Comparison of ENCODE assay signal across 13 mouse cellular contexts in genomic region chr4:155736421-155736820, GRCm38 (mm10). TPM values are rescaled to one million over a fixed set of nuclear protein-coding genes. Genes with fewer than 3 reads are reported as not detected.
DNase-seq lines count a peak whose midpoint lies in the region; ATAC-seq and TF ChIP-seq lines count a peak whose summit lies in the region.
"Had no signal": no experiment of that assay in that cellular context is flagged by ENCODE, and none has a peak within 500 bp of the region (broad histone marks: within the 10 kb centered on the region; RNA-seq: fewer than 3 reads in every experiment).

No protein-coding gene starts in this region.

- DNase-seq in hindbrain, embryonic 10.5 days (ENCODE audit: low spot score) = no peak
- DNase-seq in hindbrain, embryonic 11.5 days (ENCODE audit: low spot score) = no peak
- no peak for DNase-seq in embryo, embryonic 10 days (ENCODE audit: low spot score)
- DNase-seq in frontal cortex, postnatal 14 days (ENCODE audit: low spot score in 2 of 2) = no peak
- DNase-seq: adrenal gland, postnatal 36 days; gastrocnemius, postnatal 25 days; left cerebral cortex, postnatal 4 days; spleen, adult 18-20 months had no signal

- no peak for TF ChIP-seq CTCF in cortical plate, adult 2 months (IDR thresholded peaks at IDR 0.05; ENCODE audit: extremely low read depth, insufficient read depth, low read length)

- peaks cover 36% of the 10 kb centered on the region for H3K4me1 ChIP-seq in hindbrain, embryonic 10.5 days (replicated peaks)
- H3K4me1 ChIP-seq in hindbrain, embryonic 11.5 days (replicated peaks; ENCODE audit: control insufficient read depth, insufficient read depth, low read length) = peaks cover 9% of the 10 kb centered on the region; the same call in 1 of the 2 replicates
- peaks cover 11% of the 10 kb centered on the region for H3K4me1 ChIP-seq in cortical plate, adult 2 months (ENCODE audit: control insufficient read depth, insufficient read depth, low read length)
- H3K4me1 ChIP-seq in forebrain, embryonic 13.5 days = peaks cover 22% of the 10 kb centered on the region
- H3K4me1 ChIP-seq in limb, embryonic 15.5 days = peaks cover 25% of the 10 kb centered on the region

- no peak for TF ChIP-seq POLR2A in cortical plate, adult 2 months (IDR thresholded peaks at IDR 0.05; ENCODE audit: extremely low read depth, insufficient read depth, low read length)

- ATAC-seq in hindbrain, embryonic 11.5 days (ENCODE audit: low FRiP score) = no peak
- no peak for ATAC-seq in forebrain, embryonic 13.5 days
- no peak for ATAC-seq in limb, embryonic 15.5 days (ENCODE audit: insufficient number of reproducible peaks, low FRiP score, low TSS enrichment, low read depth)
- ATAC-seq in megakaryocyte-erythroid progenitor cell, adult 5-6 weeks (replicated peaks; ENCODE audit: low FRiP score, low TSS enrichment, poor library complexity, severe bottlenecking) = no peak
- ATAC-seq: CD4-positive, CD25-positive, alpha-beta regulatory T cell, adult 4 months had no signal

- 93% methylated on average over 5 of the region's 5 CpGs for WGBS in hindbrain, embryonic 10.5 days
- 95% methylated on average over 5 of the region's 5 CpGs for WGBS in hindbrain, embryonic 11.5 days
- 89% methylated on average over 5 of the region's 5 CpGs for WGBS in forebrain, embryonic 13.5 days
- 90% methylated on average over 5 of the region's 5 CpGs for WGBS in limb, embryonic 15.5 days

- H3K4me2 ChIP-seq in hindbrain, embryonic 11.5 days (replicated peaks; ENCODE audit: low read depth, low read length) = no peak overlapping the region
- peak overlapping the region; percentile 93 for H3K4me2 ChIP-seq in forebrain, embryonic 13.5 days
- H3K4me2 ChIP-seq in limb, embryonic 15.5 days = no peak overlapping the region

- H3K4me3 ChIP-seq in hindbrain, embryonic 10.5 days = peak overlapping the region; percentile 85; the same call in 1 of the 2 replicates
- no peak overlapping the region; the same call in 1 of the 2 replicates for H3K4me3 ChIP-seq in hindbrain, embryonic 11.5 days (ENCODE audit: low read depth, low read length)
- peak overlapping the region; percentile 52; the same call in 1 of the 2 replicates for H3K4me3 ChIP-seq in cortical plate, adult 2 months (ENCODE audit: insufficient read depth, low read length)
- H3K4me3 ChIP-seq in forebrain, embryonic 13.5 days = peak overlapping the region; percentile 83
- peak overlapping the region; percentile 94; the same call in 1 of the 2 replicates for H3K4me3 ChIP-seq in limb, embryonic 15.5 days

- H3K27me3 ChIP-seq in hindbrain, embryonic 10.5 days (ENCODE audit: insufficient read depth, poor library complexity, severe bottlenecking) = no peaks in the 10 kb centered on the region
- H3K27me3 ChIP-seq in hindbrain, embryonic 11.5 days (ENCODE audit: control insufficient read depth, insufficient read depth, low read length) = no peaks in the 10 kb centered on the region
- H3K27me3 ChIP-seq in forebrain, embryonic 13.5 days = no peaks in the 10 kb centered on the region
- H3K27me3 ChIP-seq in limb, embryonic 15.5 days = no peaks in the 10 kb centered on the region

- no peaks in the 10 kb centered on the region for H3K9me3 ChIP-seq in hindbrain, embryonic 10.5 days
- H3K9me3 ChIP-seq in hindbrain, embryonic 11.5 days (ENCODE audit: control insufficient read depth, low read length) = no peaks in the 10 kb centered on the region
- no peaks in the 10 kb centered on the region for H3K9me3 ChIP-seq in forebrain, embryonic 13.5 days (replicated peaks)
- no peaks in the 10 kb centered on the region for H3K9me3 ChIP-seq in limb, embryonic 15.5 days

- H3K36me3 ChIP-seq in hindbrain, embryonic 10.5 days = peaks cover 49% of the 10 kb centered on the region
- 0 out of 2 replicates have a peak, but pooled peaks cover 5% of the 10 kb centered on the region for H3K36me3 ChIP-seq in hindbrain, embryonic 11.5 days (ENCODE audit: control insufficient read depth, insufficient read depth, low read length)
- peaks cover 58% of the 10 kb centered on the region for H3K36me3 ChIP-seq in forebrain, embryonic 13.5 days (ENCODE audit: poor library complexity, severe bottlenecking)
- peaks cover 33% of the 10 kb centered on the region for H3K36me3 ChIP-seq in limb, embryonic 15.5 days

- H3K27ac ChIP-seq in hindbrain, embryonic 10.5 days = no peak overlapping the region
- no peak overlapping the region for H3K27ac ChIP-seq in hindbrain, embryonic 11.5 days (ENCODE audit: low read depth, low read length)
- H3K27ac ChIP-seq in cortical plate, adult 2 months (ENCODE audit: insufficient read depth, low read length) = no peak overlapping the region
- no peak overlapping the region for H3K27ac ChIP-seq in forebrain, embryonic 13.5 days
- no peak overlapping the region for H3K27ac ChIP-seq in limb, embryonic 15.5 days

- no peak overlapping the region for H3K9ac ChIP-seq in hindbrain, embryonic 11.5 days (ENCODE audit: low read depth, low read length)
- H3K9ac ChIP-seq in forebrain, embryonic 13.5 days = peak overlapping the region; percentile 95; the same call in 1 of the 2 replicates
- no peak overlapping the region for H3K9ac ChIP-seq in limb, embryonic 15.5 days

RNA-seq across cellular contexts. Expression of gene Tmem240, which starts 1.8 kb away (rescaled TPM):
- 0.85 and 1.6 TPM in 2 replicates for polyA plus RNA-seq in hindbrain, embryonic 10.5 days (2016; fragmentation: Nextera tagmentation; extraction: Ambion mirVana)
- 0.73 and 0.91 TPM in 2 replicates for polyA plus RNA-seq in hindbrain, embryonic 11.5 days (2014; fragmentation: Nextera tagmentation; extraction: Ambion mirVana)
- 68.5 and 70.6 TPM in 2 replicates for polyA plus RNA-seq in cortical plate, adult 2 months (2012; rRNA removed)
- polyA plus RNA-seq in forebrain, embryonic 13.5 days (2015; fragmentation: Nextera tagmentation; extraction: Ambion mirVana) = 1.9 and 2.4 TPM in 2 replicates
- polyA plus RNA-seq in limb, embryonic 15.5 days (2015; fragmentation: Nextera tagmentation; extraction: Ambion mirVana) = 0.94 and 1.3 TPM in 2 replicates
- total RNA-seq in megakaryocyte-erythroid progenitor cell, adult 5-6 weeks (2014; fragmentation: Nextera tagmentation) = 0.17 and 0.20 TPM in 2 replicates
- total RNA-seq in megakaryocyte-erythroid progenitor cell, adult 5-6 weeks (2017) = under 0.01 and 0.65 TPM in 2 replicates

RNA-seq across cellular contexts. Expression of gene Atad3a, which starts 24.5 kb away (rescaled TPM):
- 110 and 124 TPM in 2 replicates for polyA plus RNA-seq in hindbrain, embryonic 10.5 days (2016; fragmentation: Nextera tagmentation; extraction: Ambion mirVana)
- 70.9 and 79.9 TPM in 2 replicates for polyA plus RNA-seq in hindbrain, embryonic 11.5 days (2014; fragmentation: Nextera tagmentation; extraction: Ambion mirVana)
- 84.4 and 93.0 TPM in 2 replicates for polyA plus RNA-seq in cortical plate, adult 2 months (2012; rRNA removed)
- polyA plus RNA-seq in forebrain, embryonic 13.5 days (2015; fragmentation: Nextera tagmentation; extraction: Ambion mirVana) = 79.2 and 93.3 TPM in 2 replicates
- polyA plus RNA-seq in limb, embryonic 15.5 days (2015; fragmentation: Nextera tagmentation; extraction: Ambion mirVana) = 84.1 and 91.5 TPM in 2 replicates
- total RNA-seq in megakaryocyte-erythroid progenitor cell, adult 5-6 weeks (2014; fragmentation: Nextera tagmentation) = 123 and 206 TPM in 2 replicates
- 95.3 and 123 TPM in 2 replicates for total RNA-seq in megakaryocyte-erythroid progenitor cell, adult 5-6 weeks (2017)

RNA-seq across cellular contexts. Expression of gene Ssu72, which starts 31.8 kb away (rescaled TPM):
- polyA plus RNA-seq in hindbrain, embryonic 10.5 days (2016; fragmentation: Nextera tagmentation; extraction: Ambion mirVana) = 162 and 175 TPM in 2 replicates
- 165 and 168 TPM in 2 replicates for polyA plus RNA-seq in hindbrain, embryonic 11.5 days (2014; fragmentation: Nextera tagmentation; extraction: Ambion mirVana)
- 131 and 138 TPM in 2 replicates for polyA plus RNA-seq in cortical plate, adult 2 months (2012; rRNA removed)
- 160 and 162 TPM in 2 replicates for polyA plus RNA-seq in forebrain, embryonic 13.5 days (2015; fragmentation: Nextera tagmentation; extraction: Ambion mirVana)
- polyA plus RNA-seq in limb, embryonic 15.5 days (2015; fragmentation: Nextera tagmentation; extraction: Ambion mirVana) = 132 and 139 TPM in 2 replicates
- total RNA-seq in megakaryocyte-erythroid progenitor cell, adult 5-6 weeks (2014; fragmentation: Nextera tagmentation) = 83.5 and 90.2 TPM in 2 replicates
- 75.3 and 94.1 TPM in 2 replicates for total RNA-seq in megakaryocyte-erythroid progenitor cell, adult 5-6 weeks (2017)

RNA-seq across cellular contexts. Expression of gene Vwa1, which starts 38.1 kb away (rescaled TPM):
- 13.4 and 14.0 TPM in 2 replicates for polyA plus RNA-seq in hindbrain, embryonic 10.5 days (2016; fragmentation: Nextera tagmentation; extraction: Ambion mirVana)
- 8.6 and 9.5 TPM in 2 replicates for polyA plus RNA-seq in hindbrain, embryonic 11.5 days (2014; fragmentation: Nextera tagmentation; extraction: Ambion mirVana)
- polyA plus RNA-seq in cortical plate, adult 2 months (2012; rRNA removed) = 29.8 and 32.1 TPM in 2 replicates
- 15.1 and 15.3 TPM in 2 replicates for polyA plus RNA-seq in forebrain, embryonic 13.5 days (2015; fragmentation: Nextera tagmentation; extraction: Ambion mirVana)
- 17.6 and 21.3 TPM in 2 replicates for polyA plus RNA-seq in limb, embryonic 15.5 days (2015; fragmentation: Nextera tagmentation; extraction: Ambion mirVana)
- not detected in 2 replicates for total RNA-seq in megakaryocyte-erythroid progenitor cell, adult 5-6 weeks (2014; fragmentation: Nextera tagmentation)
- total RNA-seq in megakaryocyte-erythroid progenitor cell, adult 5-6 weeks (2017) = 0.08 and 0.19 TPM in 2 replicates

RNA-seq across cellular contexts. Expression of gene Fndc10, which starts 42.3 kb away (rescaled TPM):
- polyA plus RNA-seq in hindbrain, embryonic 10.5 days (2016; fragmentation: Nextera tagmentation; extraction: Ambion mirVana) = 0.72 and 1.8 TPM in 2 replicates
- 1.6 and 1.8 TPM in 2 replicates for polyA plus RNA-seq in hindbrain, embryonic 11.5 days (2014; fragmentation: Nextera tagmentation; extraction: Ambion mirVana)
- 42.8 and 45.8 TPM in 2 replicates for polyA plus RNA-seq in cortical plate, adult 2 months (2012; rRNA removed)
- 1.9 and 2.3 TPM in 2 replicates for polyA plus RNA-seq in forebrain, embryonic 13.5 days (2015; fragmentation: Nextera tagmentation; extraction: Ambion mirVana)
- 11.1 and 11.5 TPM in 2 replicates for polyA plus RNA-seq in limb, embryonic 15.5 days (2015; fragmentation: Nextera tagmentation; extraction: Ambion mirVana)
- 1.1 and 2.8 TPM in 2 replicates for total RNA-seq in megakaryocyte-erythroid progenitor cell, adult 5-6 weeks (2014; fragmentation: Nextera tagmentation)
- total RNA-seq in megakaryocyte-erythroid progenitor cell, adult 5-6 weeks (2017) = 0.33 and 0.88 TPM in 2 replicates

Comparison
In these comparisons a context has a peak if more than half of its experiments do, and no peak if none do; other contexts are left out.
1. RNA of gene Tmem240, which starts 1.8 kb away (polyA plus RNA-seq): 68.5 to 70.6 TPM in cortical plate, adult 2 months; 1.9 to 2.4 TPM in forebrain, embryonic 13.5 days, 0.85 to 1.6 TPM in hindbrain, embryonic 10.5 days, 0.94 to 1.3 TPM in limb, embryonic 15.5 days and 0.73 to 0.91 TPM in hindbrain, embryonic 11.5 days; every median in the first group is over 10 times any median in the second.